Mouse (Mus musculus): ENCODE measurements at regions not wholly inside any gene's neighbourhood (a gene's known extent, or its start where the extent isn't known, plus 50 kb on each side); places are given as distances from the start of the nearest gene placed in this dataset.

DNA sequence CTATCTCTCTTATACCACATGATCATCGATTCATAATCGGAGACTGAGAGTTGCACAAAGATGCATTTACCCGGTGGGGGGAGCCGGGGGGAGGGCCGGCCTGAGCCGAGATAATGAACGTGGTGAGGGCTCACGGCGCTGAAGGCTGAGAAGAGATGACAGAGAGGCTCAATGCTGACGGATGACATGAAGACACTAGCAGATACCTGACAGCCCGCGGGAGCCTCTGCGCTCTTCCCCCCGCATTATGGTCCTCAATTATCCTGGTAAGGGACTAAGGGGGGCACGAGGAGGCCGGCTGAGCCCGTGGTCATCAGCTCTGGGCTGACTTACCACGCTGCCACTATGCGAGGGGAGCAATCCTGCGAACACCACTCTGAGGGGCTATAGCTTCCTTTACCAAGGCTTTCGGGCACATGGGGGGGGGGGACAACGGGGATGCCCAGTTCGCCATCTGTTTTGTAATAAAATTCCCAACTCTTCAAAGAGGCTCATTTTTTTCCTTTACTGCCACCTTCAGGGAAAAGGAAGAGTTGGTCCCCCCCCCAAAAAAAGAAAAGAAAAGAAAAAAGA lies 430.3 kb downstream of the Zfp536 start:
- Histone ChIP-seq H3K27ac (peak overlapping the region; percentile 54), H3K4me3 (peak overlapping the region; percentile 68)
- no peak for DNase-seq
- TF ChIP-seq CTCF (IDR thresholded peaks at IDR 0.05), result peak; percentile 13; the same call in 1 of the 2 replicates
- intact Hi-C loops (cut with DNase I), result loop anchor here (10.0 kb wide), 1 partner anchor 1538 kb away; the partner anchor contains the start of gene Zfp507

DNA sequence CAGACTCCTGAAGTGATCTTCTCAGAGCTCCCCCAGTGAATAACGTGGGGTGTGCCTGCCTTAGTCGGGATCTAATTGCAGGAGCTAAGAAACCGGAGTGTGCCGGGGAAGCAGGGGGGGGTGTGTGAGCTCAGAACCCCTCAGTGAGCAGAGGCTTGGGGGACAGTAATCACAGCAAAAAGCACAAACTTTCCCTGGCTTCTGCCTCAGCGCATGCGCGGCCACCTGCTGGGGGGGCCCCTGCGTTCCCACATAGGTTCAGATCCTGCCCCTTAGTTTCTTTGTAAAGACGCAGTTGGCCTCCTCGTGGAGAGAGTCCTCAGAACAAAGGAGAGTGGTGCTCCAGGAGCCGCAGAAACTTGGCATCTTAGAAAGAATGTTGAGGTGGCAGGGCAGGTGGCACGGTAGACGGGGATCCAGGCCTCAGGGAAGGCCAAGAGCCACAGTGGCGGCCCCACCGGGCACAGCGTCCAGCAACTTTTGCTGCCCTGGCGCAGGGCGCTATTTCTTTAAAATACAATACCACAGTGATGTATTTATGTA lies 429.7 kb downstream of the Zfp536 start:
- intact Hi-C loops (cut with DNase I), result loop anchor here (10.0 kb wide), 1 partner anchor 1539 kb away; the partner anchor contains the start of gene Zfp507
- H3K4me3 ChIP-seq, result peak overlapping the region; percentile 68
- DNase-seq, result no peak

DNA sequence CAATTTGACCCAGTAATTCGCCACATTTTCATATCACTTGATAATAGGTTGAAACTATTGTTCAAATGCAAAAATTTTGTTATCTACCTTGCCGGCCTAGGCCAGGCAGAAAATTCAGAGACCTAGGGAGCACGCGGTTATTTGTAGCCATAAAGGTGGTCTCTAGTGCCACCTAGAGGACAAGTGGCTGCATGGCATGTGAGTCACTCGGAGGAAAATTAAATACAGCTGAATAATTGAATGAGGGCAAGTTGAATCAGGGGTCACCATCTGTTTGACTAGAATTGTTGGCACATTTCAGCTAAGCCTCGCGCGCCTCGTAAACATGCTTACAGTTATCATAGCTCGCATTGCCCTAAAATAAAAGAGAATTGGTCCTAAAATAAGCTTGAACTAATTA lies 427.4 kb downstream of the Zfp536 start:
- H3K27ac ChIP-seq, result no peak overlapping the region
- H3K4me3 ChIP-seq, result no peak overlapping the region
- DNase-seq, result peak; percentile 65
- intact Hi-C loops (cut with DNase I), result loop anchor here (1.0 to 10.0 kb wide), 5 partner anchors 649 to 1541 kb away; partner anchors contain the start of genes Tshz3 and Zfp507
- peak; percentile 98 for TF ChIP-seq CTCF (IDR thresholded peaks at IDR 0.05)

More for the DNA sequence above, 429.7 kb downstream of the Zfp536 start:
- TF ChIP-seq CTCF (IDR thresholded peaks at IDR 0.05), result no peak
- no peak overlapping the region for H3K27ac ChIP-seq

DNA sequence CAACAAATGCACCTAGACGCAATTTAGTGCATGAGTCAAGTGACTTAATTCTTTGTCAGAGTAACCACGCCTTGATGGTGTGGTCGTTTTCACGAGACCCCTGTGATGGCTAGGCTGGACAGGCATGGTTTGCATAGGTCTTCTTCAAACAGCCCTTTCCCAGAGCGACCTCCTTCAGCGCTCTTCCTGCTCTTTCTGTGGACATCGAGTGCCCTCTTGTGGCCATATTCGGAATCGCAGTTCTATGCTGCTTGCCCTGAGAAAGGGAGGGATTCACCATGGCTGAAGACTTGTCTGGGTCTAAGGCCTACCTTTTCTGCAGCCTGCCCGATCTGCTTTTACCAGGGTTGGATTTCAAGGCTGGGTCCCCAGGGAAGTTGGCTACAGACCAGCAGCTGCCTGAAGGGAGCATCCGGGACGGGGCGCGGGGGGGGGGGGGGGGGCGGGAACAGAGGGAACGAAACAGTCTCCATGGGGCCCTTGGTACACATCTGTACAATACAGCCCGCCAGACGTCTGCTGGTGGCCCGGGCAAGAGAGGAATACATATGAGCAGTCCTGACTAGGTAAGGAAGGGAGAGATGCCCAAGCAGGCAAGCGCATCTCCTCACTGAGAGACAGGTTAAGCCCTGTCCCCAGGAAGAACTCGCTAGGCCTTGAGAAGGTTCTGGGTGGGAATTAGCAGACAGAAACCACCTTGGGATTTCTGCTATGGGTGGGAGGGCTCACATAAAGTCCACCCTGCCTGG lies 415.6 kb downstream of the Zfp536 start:
- no peak overlapping the region for H3K27ac ChIP-seq
- peak; percentile 87 for DNase-seq
- H3K4me3 ChIP-seq, result no peak overlapping the region
- intact Hi-C loops (cut with DNase I), result no loop called here
- TF ChIP-seq CTCF (IDR thresholded peaks at IDR 0.05), result peak; percentile 96

DNA sequence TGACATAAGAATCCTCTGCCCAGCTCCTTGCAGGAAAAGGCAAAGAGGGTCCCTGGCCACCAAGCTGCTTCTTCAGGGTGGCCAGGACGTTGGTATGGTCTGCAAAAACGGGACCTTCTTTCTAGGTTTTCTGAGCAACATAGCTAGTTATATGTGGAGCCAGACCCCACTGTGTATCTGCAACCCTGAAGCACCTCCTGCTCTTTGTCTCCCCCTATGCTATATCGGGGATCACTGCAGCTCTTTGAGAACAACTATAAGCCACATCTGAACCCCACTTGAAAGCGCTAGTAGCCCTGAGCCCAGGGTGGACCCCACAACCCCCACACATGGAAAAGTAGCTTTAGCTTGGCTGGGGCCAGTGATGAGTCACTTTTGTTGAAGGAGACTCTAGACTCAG lies 414.9 kb downstream of the Zfp536 start:
- Histone ChIP-seq H3K4me3 (no peak overlapping the region), H3K27ac (no peak overlapping the region)
- TF ChIP-seq CTCF (IDR thresholded peaks at IDR 0.05), result peak; percentile 19; the same call in 1 of the 2 replicates
- DNase-seq, result no peak
- intact Hi-C loops (cut with DNase I), result no loop called here

DNA sequence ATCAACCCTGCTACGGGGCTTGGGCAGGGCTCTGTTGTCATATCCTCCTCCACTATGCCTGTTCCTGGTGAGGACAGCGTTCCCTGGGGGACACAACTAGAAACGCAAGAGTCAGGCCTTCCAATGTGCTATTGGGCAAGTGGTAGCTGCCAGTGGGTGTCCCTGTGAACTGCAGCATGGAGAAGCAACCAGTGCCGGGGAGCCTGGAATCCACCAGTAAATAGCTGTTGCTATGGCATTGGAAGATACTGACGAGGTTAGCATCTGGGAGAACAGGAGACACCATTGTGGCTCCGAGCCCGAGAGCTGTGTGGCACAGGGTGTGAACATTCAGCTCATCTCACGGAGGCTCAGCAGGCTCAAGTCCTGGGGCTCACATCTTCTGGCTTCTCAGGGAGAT lies 414.0 kb downstream of the Zfp536 start:
- Histone ChIP-seq H3K27ac (no peak overlapping the region), H3K4me3 (no peak overlapping the region)
- no peak for TF ChIP-seq CTCF (IDR thresholded peaks at IDR 0.05)
- intact Hi-C loops (cut with DNase I), result no loop called here
- DNase-seq, result no peak

DNA sequence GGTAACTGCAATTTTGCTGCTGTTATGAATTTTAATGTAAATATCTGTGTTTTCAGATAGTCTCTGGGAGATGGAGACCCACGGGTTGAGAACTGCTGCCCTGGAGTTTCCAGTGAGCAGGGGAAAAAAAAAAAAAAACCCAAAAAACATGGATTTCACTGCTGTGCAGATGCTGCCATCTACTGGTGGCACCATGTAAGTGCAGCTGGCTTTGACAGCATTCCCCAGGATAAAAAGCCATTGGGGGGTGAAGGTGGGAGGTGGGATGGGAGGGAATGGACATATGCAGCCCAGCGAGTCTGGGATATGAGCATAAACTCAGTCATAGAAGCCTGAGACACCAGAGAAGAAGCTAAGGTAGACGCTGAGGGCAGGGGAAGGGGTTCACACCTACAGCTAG lies 413.3 kb downstream of the Zfp536 start:
- intact Hi-C loops (cut with DNase I), result no loop called here
- TF ChIP-seq CTCF (IDR thresholded peaks at IDR 0.05), result peak; percentile 86
- Histone ChIP-seq H3K27ac (no peak overlapping the region), H3K4me3 (no peak overlapping the region)
- peak; percentile 32 for DNase-seq

DNA sequence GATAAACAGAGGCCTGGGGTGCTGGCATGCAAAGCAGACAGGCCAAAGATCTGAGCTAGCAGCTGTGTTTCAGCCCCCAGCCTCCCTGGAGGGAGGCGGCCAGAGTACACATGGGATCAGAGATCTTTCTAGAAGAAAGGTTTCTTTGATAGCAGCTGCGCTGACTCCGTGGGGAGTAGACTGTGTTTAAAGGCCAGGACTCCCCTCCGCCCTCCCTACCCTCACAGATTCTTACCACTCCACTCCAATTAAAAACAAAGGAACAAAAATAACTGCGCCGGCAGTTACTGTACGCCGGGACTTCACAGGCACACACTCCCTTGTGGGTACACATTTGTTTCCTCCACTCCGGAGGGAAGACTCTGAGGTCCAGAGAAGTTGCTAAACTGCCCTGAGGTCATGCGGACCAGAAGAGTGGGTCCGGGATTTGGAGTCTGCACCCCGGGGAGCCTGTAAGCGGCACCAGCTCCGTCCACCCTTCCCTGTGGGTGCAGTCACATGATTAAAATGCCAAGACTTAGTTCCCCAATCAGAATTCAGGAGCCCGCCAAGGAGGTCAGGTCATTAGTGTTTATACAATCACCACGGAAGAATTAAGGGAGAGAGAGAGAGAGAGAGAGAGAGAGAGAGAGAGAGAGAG lies 411.5 kb downstream of the Zfp536 start:
- peak overlapping the region; percentile 75 for H3K27ac ChIP-seq
- peak; percentile 49 for DNase-seq
- TF ChIP-seq CTCF (IDR thresholded peaks at IDR 0.05), result no peak
- peak overlapping the region; percentile 73 for H3K4me3 ChIP-seq
- intact Hi-C loops (cut with DNase I), result no loop called here

DNA sequence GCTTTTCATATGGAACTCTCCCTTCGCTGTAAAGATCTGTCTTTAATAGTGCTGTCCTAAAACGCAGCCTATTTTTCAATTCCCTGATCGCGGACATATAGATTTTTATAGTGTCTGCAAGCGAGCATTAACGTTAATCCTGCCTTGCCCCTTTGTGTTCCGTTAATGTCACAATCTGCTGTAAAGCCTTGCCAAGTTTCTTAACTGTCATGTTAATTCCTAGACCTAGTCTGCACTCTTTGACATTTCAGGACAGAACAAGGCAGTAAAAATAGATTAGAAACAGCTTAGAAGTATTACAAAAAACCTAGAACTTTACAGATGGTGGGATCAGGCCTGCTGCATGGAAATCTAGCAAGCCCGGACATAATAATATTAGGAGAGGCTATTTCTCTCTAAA lies 410.6 kb downstream of the Zfp536 start:
- Histone ChIP-seq H3K4me3 (no peak overlapping the region), H3K27ac (no peak overlapping the region)
- TF ChIP-seq CTCF (IDR thresholded peaks at IDR 0.05), result no peak
- no peak for DNase-seq
- intact Hi-C loops (cut with DNase I), result no loop called here

DNA sequence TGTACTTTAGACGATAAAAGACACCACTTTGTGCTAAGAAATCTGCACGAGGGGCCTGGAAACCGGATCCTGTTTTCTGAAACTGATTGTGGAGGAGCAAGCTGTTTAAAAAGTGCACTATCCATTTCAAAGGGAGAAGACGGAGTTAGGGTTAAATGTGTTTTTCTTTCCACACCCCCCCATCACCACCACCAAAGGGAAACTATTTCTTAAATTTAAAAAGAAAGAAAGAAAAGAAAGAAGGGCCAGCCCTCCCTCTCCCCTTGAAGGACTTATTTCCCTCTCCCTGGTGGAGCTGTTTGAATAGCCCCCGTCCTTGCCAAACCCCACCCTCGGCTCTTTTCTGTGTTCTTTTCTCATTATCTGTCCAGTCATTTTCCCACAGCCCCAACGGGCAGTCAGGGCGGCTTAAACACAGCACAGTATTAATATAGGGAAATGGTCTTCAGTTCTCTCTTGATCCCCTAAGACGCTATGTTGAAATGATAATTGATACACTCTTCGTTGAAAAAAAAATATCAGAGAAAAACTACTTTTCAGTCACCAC lies 409.7 kb downstream of the Zfp536 start:
- no peak for DNase-seq
- no peak overlapping the region for H3K4me3 ChIP-seq
- 0 out of 2 replicates have a peak overlapping the region, but pooled peaks have one; percentile 8 for H3K27ac ChIP-seq
- intact Hi-C loops (cut with DNase I), result no loop called here
- TF ChIP-seq CTCF (IDR thresholded peaks at IDR 0.05), result no peak

DNA sequence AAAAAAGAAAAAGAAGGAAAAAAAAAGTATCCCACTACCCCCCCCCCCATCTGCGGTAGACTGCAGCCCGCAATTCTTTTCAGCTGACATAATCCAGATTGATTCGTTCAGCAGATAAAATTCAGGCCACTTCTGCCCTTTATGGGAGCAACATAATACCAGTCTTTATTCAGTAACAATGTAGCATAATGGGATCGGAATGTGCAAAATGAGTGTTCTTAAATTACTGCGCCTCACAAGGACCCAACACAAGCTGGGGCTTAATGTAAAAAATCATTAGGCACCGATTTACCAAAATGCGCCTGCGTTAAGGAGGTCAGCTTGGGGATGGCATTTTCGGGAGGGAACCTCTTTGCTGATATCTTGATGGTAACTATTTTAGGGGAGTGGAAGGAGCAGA lies 409.2 kb downstream of the Zfp536 start:
- intact Hi-C loops (cut with DNase I), result no loop called here
- no peak overlapping the region for H3K27ac ChIP-seq
- no peak for DNase-seq
- H3K4me3 ChIP-seq, result no peak overlapping the region
- no peak for TF ChIP-seq CTCF (IDR thresholded peaks at IDR 0.05)

DNA sequence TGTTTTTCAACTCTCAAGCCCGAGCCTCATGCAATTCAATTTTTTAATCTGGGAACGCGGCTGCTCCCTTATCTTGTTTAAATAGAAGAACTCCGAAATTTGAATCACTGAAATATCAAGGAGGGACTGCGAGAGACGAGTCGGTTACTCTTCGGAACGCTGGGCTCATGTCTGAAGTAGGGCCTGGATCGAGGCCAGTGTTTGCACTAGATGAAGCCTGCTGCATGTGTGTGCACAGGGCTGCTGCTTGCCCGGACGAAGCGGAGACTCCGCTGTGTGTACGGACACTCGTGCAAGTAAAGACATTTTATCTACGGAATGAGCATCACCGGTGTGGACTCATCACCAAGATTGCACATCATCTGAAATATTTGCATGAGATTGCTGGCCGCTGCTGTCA lies 407.4 kb downstream of the Zfp536 start:
- no peak for TF ChIP-seq CTCF (IDR thresholded peaks at IDR 0.05)
- DNase-seq, result no peak
- Histone ChIP-seq H3K27ac (no peak overlapping the region), H3K4me3 (no peak overlapping the region)
- intact Hi-C loops (cut with DNase I), result no loop called here

All from gastrocnemius, adult 2 months (tissue).